Mouse (Mus musculus) spleen, postnatal 36 days (tissue): Measurements from ENCODE around the gene Bik.

ENCODE experiments used
- DNase-seq, 2 experiments: peaks; one replicate each; pipeline ENCODE4 v3.0.0; 2022; ENCODE audit warnings: low spot score in 2 of 2, mixed read lengths in 1 of 2

The Bik gene

GRCm38 (mm10) chr15:83512489-83513281 lies 14.0 kb upstream of the Bik start:
- DNase-seq: no peak

GRCm38 (mm10) chr15:83515018-83515417 lies 11.6 kb upstream of the Bik start:
- no peak for DNase-seq

- DNase-seq: peak; percentile 35 to 59
These were observed 8.2 kb upstream of the Bik start for GRCm38 (mm10) chr15:83518215-83519048.

- no peak for DNase-seq
These were observed 5.7 kb upstream of the Bik start for GRCm38 (mm10) chr15:83520861-83521382.

- DNase-seq: no peak
These were observed 3.5 kb upstream of the Bik start for GRCm38 (mm10) chr15:83523196-83523595.

GRCm38 (mm10) chr15:83523638-83524332 lies 2.9 kb upstream of the Bik start:
- no peak for DNase-seq

- DNase-seq: no peak
These were observed 2.3 kb upstream of the Bik start for GRCm38 (mm10) chr15:83524333-83524729.

GRCm38 (mm10) chr15:83527092-83527437 lies 403 bp downstream of the Bik start:
- DNase-seq: peak in 1 of 2 experiments; percentile 2

GRCm38 (mm10) chr15:83527747-83528146 lies 1.1 kb downstream of the Bik start:
- no peak for DNase-seq

- no peak for DNase-seq
These were observed 2.2 kb downstream of the Bik start for GRCm38 (mm10) chr15:83528892-83529291.

- no peak for DNase-seq
These were observed 3.1 kb downstream of the Bik start for GRCm38 (mm10) chr15:83529765-83530164.

- DNase-seq: no peak
These were observed 3.6 kb downstream of the Bik start for GRCm38 (mm10) chr15:83530233-83530632.

GRCm38 (mm10) chr15:83530688-83531087 lies 4.0 kb downstream of the Bik start:
- no peak for DNase-seq

GRCm38 (mm10) chr15:83531961-83532469 lies 5.4 kb downstream of the Bik start:
- DNase-seq: no peak

- DNase-seq: no peak
These were observed 5.9 kb downstream of the Bik start for GRCm38 (mm10) chr15:83532606-83533005.

- no peak for DNase-seq
These were observed 8.6 kb downstream of the Bik start for GRCm38 (mm10) chr15:83534960-83535889.

GRCm38 (mm10) chr15:83535890-83536231 lies 9.2 kb downstream of the Bik start:
- DNase-seq: no peak

- DNase-seq: no peak
These were observed 12.2 kb downstream of the Bik start for GRCm38 (mm10) chr15:83538855-83539254.

- DNase-seq: no peak
These were observed 13.2 kb downstream of the Bik start for GRCm38 (mm10) chr15:83539905-83540304.

- DNase-seq: no peak
These were observed 15.1 kb downstream of the Bik start for GRCm38 (mm10) chr15:83541647-83542287.
